Mouse (Mus musculus) hindbrain, postnatal 0 days (tissue): ENCODE results near the gene Palmd. TPM values are rescaled to one million over a fixed set of nuclear protein-coding genes. Genes with fewer than 3 reads are reported as not detected.

Experiments
- ATAC-seq: fragments of 200-750 bp; cut with Nextera tagmentation; 2 replicates; pipeline ENCODE4 v1.8.0; 2017; ENCODE audit warnings: mild to moderate bottlenecking, moderate TSS enrichment, moderate library complexity
- DNase-seq: peaks from one replicate; pipeline ENCODE4 v3.0.0-alpha.2; 2015; ENCODE audit warnings: low spot score
- H3K27ac ChIP-seq: fragments of 300-500 bp; sonication (generic); 2 replicates; pipeline ENCODE4 v1.5.1; 2014; ENCODE audit warnings: mild to moderate bottlenecking
- H3K27me3 ChIP-seq: fragments of 300-500 bp; sonication (generic); 2 replicates; pipeline ENCODE4 v1.6.1; 2014; ENCODE audit warnings: low read length, mixed read lengths; ENCODE audit not compliant: insufficient read depth
- H3K36me3 ChIP-seq: fragments of 300-500 bp; sonication (generic); 2 replicates; pipeline ENCODE4 v1.6.1; 2014; ENCODE audit warnings: low read length, mixed read lengths; ENCODE audit not compliant: insufficient read depth
- H3K4me1 ChIP-seq: fragments of 300-500 bp; sonication (generic); 2 replicates; pipeline ENCODE4 v1.6.1; 2014; ENCODE audit warnings: antibody characterized with exemption, low read length, mixed read lengths; ENCODE audit not compliant: insufficient read depth
- H3K4me2 ChIP-seq: fragments of 300-500 bp; sonication (generic); 2 replicates; pipeline ENCODE4 v1.6.1; 2014; ENCODE audit warnings: low read depth, mild to moderate bottlenecking, low read length, moderate library complexity, mixed read lengths
- H3K4me3 ChIP-seq: fragments of 300-500 bp; sonication (generic); 2 replicates; pipeline ENCODE4 v1.5.1; 2014; ENCODE audit warnings: low read length
- H3K9ac ChIP-seq: fragments of 300-500 bp; sonication (generic); replicated peaks from 2 replicates; pipeline ENCODE4 v1.6.1; 2014; ENCODE audit warnings: mild to moderate bottlenecking, low read length, moderate library complexity, mixed read lengths
- H3K9me3 ChIP-seq: fragments of 300-500 bp; sonication (generic); 2 replicates; pipeline ENCODE4 v1.6.1; 2016; ENCODE audit warnings: low read length, mixed read lengths
- CTCF ChIP-seq: IDR thresholded peaks from 2 replicates; pipeline ENCODE4 v1.5.1; 2016; ENCODE audit warnings: antibody characterized with exemption, control low read depth, low read depth
- WGBS: fragments of 180-500 bp; shearing (Covaris S2); extraction: QIAGEN DNeasy Blood & Tissue Kit; methylation state at CpG from one replicate; pipeline ENCODE4 v1.1.7; 2014; 5-methylcytosine and 5-hydroxymethylcytosine counted together
- polyA plus RNA-seq: library from polyadenylated mRNA; unstranded; fragments of >200 nt; fragmentation: Nextera tagmentation; extraction: Ambion mirVana; gene quantifications from 2 replicates; pipeline ENCODE4 v1.2.1, GENCODE M21; 2015
- total RNA-seq: library from RNA; depleted of rRNA; stranded (reverse); fragments of >200 nt; gene quantifications from 2 replicates; pipeline ENCODE4 v1.2.3, GENCODE M21; 2014; rRNA removed

The Palmd gene
- total and polyA plus RNA-seq, 2 experiments from 2014 or later, result 2.9 to 9.1 TPM

DNA sequence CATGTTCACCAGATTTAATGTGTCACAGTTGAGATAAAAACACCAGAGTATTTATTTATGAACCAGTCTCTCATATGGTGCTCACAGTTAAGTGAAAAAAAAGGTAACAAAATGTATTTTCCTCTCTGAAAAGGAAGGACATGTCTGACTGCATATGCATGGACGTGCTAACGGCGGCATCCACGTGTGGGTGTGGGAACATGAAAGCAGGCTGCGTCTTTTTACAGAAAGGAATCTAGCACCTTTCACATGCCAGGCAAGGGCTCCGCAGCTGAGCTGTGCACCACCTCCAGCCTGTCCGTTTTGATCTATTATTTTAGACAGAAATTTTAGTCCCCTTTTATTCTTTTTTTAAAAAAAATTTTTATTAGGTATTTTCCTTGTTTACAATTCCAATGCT is 79.4 kb downstream of the Palmd start:
- H3K9ac ChIP-seq, result no peak overlapping the region
- H3K9me3 ChIP-seq, result no peaks in the 10 kb centered on the region
- no peak overlapping the region for H3K27ac ChIP-seq
- no peak for DNase-seq
- WGBS, result 89% methylated on average over 7 of the region's 7 CpGs
- H3K4me2 ChIP-seq, result no peak overlapping the region
- H3K4me1 ChIP-seq, result no peaks in the 10 kb centered on the region
- no peaks in the 10 kb centered on the region for H3K27me3 ChIP-seq
- no peak overlapping the region for H3K4me3 ChIP-seq
- no peaks in the 10 kb centered on the region for H3K36me3 ChIP-seq
- ATAC-seq, result no peak
- TF ChIP-seq CTCF, result no peak

- Histone ChIP-seq H3K36me3 (no peaks in the 10 kb centered on the region), H3K4me2 (no peak overlapping the region), H3K4me3 (no peak overlapping the region), H3K27ac (no peak overlapping the region), H3K4me1 (no peaks in the 10 kb centered on the region), H3K27me3 (no peaks in the 10 kb centered on the region), H3K9ac (no peak overlapping the region), H3K9me3 (no peaks in the 10 kb centered on the region)
- DNase-seq, result no peak
- TF ChIP-seq CTCF, result no peak
- 79% methylated on average over 8 of the region's 8 CpGs for WGBS
- ATAC-seq, result no peak
Observed at GRCm38 (mm10) chr3:116884941-116885340, 83.8 kb downstream of the Palmd start.

DNA sequence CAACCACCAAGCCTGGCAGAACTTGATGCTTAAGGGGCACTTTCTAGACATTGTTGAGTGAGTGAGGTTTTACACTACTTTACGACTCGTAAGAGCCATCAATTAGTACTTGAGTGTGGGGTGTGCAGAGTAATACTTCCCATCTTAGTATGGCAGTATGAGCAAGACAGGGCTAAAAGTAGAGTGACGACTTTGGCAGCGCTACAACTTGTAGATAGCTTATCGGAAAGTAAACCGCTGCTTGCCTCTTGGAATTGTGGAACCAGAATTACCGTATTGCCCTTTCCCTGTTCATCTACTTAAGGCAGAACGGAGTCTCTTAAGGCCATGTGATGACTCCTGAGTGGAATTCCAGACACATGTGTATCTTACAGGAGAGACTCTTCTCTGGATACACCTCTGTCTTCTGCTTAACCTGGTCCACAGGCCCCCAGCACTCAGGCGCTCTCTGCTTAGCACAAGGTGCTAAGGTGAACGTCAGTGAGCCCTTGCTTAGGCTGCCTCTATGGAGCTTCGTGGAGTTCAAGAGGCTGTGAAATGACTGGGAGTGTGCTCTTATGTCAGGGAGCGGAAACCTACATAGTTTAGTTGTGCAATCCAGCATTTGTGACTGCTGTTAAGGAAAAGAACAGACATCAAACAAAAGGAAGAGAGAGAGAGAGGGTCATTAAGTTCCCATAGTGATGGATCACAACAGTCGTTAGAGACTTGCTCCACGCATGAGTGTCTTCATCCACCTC is 86.4 kb downstream of the Palmd start:
- Histone ChIP-seq H3K9me3 (no peaks in the 10 kb centered on the region), H3K9ac (no peak overlapping the region), H3K27me3 (no peaks in the 10 kb centered on the region), H3K27ac (no peak overlapping the region), H3K4me1 (no peaks in the 10 kb centered on the region), H3K4me2 (no peak overlapping the region), H3K4me3 (no peak overlapping the region), H3K36me3 (no peaks in the 10 kb centered on the region)
- no peak for ATAC-seq
- no peak for TF ChIP-seq CTCF
- 95% methylated on average over 14 of the region's 14 CpGs for WGBS
- DNase-seq, result no peak

DNA sequence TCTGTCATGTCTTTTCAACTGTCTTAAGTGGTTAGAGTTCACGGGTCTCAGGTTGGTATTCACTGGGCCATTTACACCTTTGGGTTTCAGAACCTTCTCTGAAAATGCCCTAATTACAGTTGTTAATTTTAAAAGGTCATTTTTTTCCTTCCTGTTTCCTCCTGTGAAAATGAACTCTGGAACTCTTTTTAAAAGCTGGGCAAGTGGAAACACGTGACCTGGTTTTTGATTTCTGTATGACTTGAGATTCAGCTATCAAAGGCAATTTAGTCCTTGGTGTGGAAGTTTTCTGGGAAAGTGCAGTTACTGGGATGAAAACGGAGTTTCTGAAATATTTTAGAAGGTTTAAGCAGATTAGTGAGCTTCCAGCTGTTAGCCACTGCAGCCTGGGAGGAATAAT is 98.4 kb downstream of the Palmd start:
- Histone ChIP-seq H3K9ac (no peak overlapping the region), H3K4me2 (no peak overlapping the region), H3K9me3 (no peaks in the 10 kb centered on the region), H3K36me3 (no peaks in the 10 kb centered on the region), H3K4me1 (no peaks in the 10 kb centered on the region), H3K27ac (no peak overlapping the region), H3K27me3 (no peaks in the 10 kb centered on the region), H3K4me3 (no peak overlapping the region)
- 64% methylated on average over 3 of the region's 3 CpGs for whole genome bisulfite sequencing
- no peak for TF ChIP-seq CTCF
- no peak for ATAC-seq
- no peak for DNase-seq

Other genes starting within 250 kb of the Palmd start
- 14.3 and 16.1 TPM in 2 replicates for gene Agl, start 160.8 kb downstream of the Palmd start, total RNA-seq
- gene Agl, start 160.8 kb downstream of the Palmd start, polyA plus RNA-seq, result 13.6 and 13.9 TPM in 2 replicates
- 3.3 and 4.1 TPM in 2 replicates for gene Frrs1, start 109.5 kb downstream of the Palmd start, total RNA-seq
- gene Frrs1, start 109.5 kb downstream of the Palmd start, polyA plus RNA-seq, result 5.0 and 6.0 TPM in 2 replicates
- gene 4930455H04Rik, start 720 bp downstream of the Palmd start, total RNA-seq, result not detected in 2 replicates
- gene 4930455H04Rik, start 720 bp downstream of the Palmd start, polyA plus RNA-seq, result not detected in 2 replicates